Mouse (Mus musculus): ENCODE measurements around the gene Rps3. TPM values are rescaled to one million over a fixed set of nuclear protein-coding genes. Genes with fewer than 3 reads are reported as not detected.
A peak's percentile ranks its signal among the peaks of the same experiment; 100 is the strongest.
"Not testable (repeated sequence)": the region's sequence is repeated elsewhere in the genome, so short reads cannot be mapped to it uniquely, and the experiment has no call there.

Gene Rps3
- total RNA-seq (2021) = 100 to 1,000 TPM; 379 to 396 TPM

DNA sequence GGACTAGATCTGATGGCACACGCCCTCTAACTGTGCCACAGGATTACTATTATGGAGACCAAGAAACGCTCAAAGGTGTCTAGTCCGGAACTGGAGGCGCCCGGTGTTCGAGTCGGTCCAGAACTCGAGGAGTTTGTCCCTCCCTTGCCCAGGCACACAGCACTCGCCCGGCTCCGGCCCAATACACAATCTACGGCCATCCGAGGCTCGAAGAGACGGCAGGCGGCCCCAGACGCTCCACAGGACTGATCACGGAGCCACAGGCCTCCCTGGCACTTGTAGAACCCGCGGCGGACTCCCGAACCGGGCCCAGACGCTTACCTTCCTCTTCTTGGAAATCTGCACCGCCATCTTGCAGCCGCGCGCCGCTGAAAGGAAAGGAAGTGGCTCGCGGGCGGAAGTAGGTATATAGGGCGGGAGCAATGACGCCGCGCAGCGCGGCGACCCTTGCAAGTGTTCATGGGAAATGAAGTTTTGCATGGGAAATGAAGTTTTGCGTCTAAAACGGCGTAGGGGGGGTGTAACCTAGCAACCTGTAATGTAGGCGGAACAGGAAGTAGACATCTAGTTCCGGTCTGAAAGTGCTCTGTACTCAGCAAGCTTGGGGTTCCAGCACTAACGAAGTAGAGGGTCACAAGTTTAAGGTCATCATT is at the start of gene Rps3:
Gene Rps3, minus strand, starts transcription at position 468 of the 653 bp plus-strand sequence.
- DNase-seq = peak; percentile 93
- intact Hi-C loops (cut with DNase I) = no loop called here

DNA sequence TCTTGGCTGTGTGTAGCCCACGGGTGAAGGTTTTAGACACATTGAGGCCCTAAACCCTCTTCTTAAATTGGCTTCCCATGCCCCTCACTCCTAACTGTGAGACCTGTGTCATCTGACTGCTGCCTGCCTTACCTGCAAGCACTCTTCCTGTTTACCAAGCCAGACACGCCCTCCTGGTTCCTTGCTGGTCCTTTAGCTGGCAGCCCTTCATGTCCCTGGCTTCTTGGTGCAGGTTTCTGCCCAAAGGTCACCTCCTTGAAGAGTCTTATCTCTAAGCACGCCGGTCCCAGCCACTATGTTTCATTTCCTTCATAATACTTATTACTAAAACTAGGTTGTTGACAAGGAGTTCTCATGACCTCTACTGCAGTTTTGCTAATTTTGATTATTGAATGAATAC is 49.0 kb upstream of the Rps3 start:
- intact Hi-C loops (cut with DNase I) = no loop called here
- no peak for DNase-seq

DNA sequence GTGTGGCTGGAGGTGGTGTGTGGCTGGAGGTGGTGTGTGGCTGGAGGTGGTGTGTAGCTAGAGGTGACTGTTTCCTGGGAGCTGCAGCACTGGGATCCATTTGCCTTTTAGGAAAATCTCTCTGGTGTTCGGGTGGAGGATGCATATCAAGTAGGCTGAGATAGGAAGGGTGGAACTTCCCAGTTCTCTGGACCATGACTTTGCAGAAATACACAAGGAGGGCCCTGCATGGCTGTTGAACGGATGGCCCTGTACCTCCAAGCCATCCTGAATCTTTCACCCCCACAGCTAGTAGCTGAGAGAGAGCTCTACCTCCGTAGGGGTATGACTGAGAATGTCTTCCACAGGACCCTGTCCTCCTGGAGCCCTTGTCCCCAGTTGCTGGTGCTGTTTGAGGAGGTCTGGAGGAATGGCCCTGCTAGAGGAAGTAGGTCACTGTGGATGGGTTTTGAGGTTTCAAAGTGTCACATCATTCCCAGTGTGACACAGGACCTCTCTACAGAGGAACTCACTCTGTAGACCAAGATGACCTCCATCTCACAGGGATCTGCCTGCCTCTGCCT is 48.0 kb upstream of the Rps3 start:
- intact Hi-C loops (cut with DNase I) = no loop called here
- DNase-seq = no peak

DNA sequence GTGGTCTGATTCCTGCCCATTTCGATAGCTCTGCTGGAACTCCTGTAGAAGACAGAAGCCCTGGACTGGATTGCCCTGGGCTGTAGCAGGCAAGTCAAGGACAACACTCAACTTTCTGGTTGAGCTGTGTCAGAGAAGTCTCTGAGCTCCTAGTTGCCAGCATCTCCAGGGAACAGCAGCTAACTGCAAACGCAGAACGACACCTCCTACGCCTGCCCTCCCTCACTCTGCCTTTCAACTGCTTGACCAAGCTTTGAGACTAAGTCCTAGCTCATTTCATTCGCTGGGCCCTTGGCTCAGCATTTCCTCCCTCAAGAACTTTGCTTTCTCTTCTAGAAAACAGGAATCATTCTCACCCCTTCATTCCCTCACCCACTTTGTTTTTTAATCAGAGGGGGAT is 45.9 kb upstream of the Rps3 start:
- intact Hi-C loops (cut with DNase I) = no loop called here
- no peak for DNase-seq

DNA sequence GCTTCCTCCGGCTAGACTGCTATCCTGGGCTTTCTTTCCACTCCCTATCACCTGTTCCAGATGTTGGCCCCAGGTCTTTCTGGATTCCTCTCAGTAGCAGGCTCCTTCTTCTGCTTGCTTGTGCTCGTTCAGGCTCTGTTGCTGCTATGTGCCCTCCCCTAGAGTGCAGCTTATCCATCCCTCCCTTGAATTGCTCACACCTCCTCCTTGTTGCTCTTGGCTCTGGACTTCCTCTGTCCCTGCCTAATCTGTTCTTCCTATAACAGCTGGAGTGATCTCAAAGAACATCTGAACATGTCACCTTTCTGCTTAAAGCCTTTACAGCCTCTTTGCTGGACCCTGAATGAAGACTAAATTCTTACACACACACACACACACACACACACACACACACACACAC is 45.0 kb upstream of the Rps3 start:
- no peak for DNase-seq
- intact Hi-C loops (cut with DNase I) = no loop called here

DNA sequence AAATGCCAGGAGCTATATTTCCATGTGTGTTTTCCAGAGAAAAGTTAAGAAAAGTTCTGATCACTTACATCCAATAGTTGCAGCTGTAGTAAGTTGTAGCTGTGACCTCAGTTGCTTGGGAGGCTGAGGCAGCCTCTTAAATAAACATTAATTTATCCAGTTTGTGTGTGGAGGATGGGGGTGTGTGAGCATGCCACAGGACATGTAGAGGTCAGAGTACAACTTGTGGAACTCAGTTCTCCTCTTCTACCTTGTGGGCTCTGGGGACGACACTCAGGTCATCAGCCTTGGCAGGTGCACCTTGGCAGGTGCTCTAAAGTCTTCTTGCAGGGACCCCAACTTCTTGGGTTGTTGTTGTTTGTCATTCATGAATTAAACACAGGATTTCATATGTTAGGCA is 40.3 kb upstream of the Rps3 start:
- intact Hi-C loops (cut with DNase I) = no loop called here
- no peak for DNase-seq

DNA sequence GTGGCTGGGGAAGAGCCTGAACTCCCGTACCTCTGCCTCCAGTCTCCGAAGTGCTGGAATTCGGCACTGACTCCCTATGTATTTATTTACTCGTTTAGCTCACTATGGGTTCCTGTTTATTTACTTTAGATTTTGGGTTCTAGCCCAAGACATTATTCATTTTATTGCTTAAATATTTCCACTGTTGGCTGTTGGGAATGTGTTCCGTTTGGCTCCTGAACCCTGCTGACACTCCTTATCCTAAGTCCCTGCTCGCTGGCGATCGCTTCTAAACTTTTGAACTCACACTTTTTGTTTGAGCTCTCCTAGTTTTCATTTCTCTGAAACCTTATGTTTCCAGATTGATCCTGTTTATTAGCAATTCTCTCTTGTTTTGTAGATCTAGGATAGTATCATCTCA is 39.6 kb upstream of the Rps3 start:
- no peak for DNase-seq
- intact Hi-C loops (cut with DNase I) = no loop called here

DNA sequence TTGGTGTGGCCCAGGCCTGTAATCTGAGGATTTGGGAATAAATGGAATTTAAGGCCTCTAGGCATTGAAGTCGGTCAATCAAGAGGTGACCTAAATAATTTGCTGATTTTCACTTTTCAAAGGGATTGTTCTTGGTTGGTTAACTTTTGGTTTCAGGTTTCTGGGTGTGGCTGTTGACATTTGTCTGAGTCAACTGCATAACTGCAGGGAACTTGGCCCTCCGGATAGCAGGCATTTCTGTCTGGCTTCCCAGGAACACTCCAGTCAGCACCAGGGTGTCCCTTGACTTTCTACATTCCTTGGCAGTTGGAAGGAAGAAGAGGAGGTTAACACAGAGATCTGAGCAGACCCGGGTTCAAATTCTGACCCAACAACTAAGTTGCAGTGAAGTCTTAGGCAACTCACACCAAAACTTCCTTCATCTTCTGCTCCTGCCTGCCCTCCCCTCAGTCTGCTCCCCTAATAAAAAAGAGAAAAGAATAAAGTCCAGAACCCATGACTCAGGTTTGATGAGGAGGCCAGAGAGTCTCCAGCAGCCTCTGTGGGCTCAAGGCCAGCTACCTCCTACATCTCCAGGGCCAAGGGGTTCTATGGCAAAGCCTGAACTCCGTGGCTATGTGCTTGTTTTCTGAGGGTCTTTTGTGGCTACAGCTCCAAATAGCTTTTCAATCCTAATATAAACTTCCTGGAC is 35.6 kb upstream of the Rps3 start:
- intact Hi-C loops (cut with DNase I) = no loop called here
- DNase-seq = no peak

DNA sequence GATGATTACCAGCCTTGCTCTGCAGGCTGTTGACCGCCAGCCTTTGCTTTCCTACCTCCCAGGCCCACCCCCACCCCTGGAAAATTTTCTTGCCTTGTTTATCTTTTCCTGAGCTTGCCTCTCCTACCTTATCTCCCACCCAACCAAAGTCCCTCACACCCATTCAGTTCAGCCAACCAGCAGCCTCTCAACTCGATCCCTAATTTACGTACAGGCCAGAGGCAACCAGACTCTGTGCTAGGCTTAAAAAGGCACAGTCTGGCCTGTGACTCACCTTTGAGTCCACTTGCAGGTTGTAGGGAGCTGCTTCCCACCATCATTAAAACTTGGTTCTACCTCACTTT is 33.2 kb upstream of the Rps3 start:
- intact Hi-C loops (cut with DNase I) = no loop called here
- no peak for DNase-seq

DNA sequence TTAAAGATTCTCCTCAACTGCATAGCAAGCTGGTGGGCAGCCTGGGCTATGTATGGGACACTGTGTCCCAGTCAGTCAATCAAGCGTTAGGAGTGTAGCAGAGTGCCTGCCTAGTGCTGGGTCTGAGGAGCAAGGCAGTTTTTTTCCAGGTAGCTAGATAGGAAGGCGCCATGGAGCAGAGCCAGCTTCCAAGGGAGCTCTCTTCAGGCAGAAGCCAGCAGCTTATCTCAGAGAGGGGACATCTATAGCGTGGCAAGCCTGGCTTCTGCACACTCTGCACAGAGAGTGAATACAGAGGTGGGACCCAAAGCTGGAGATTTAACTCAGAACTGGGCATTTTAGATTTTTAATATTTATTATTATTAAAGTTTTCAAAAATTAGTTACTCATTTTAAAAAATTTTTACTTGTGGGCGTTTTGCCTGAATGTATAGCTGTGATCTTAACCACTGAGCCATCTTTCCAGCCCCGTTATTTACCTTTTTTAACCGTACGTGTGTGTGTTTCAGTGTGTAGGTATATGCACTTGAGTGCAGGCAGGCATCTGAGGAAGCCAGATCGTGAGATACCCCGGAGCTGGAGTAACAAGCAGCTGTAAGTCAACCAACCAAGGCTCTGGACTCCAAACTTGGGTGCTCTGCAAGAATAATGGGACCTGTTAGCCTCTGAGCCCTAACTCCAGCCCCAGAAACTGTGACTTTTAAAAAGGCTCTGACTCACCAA is 32.7 kb upstream of the Rps3 start:
- no peak for DNase-seq
- intact Hi-C loops (cut with DNase I) = no loop called here

DNA sequence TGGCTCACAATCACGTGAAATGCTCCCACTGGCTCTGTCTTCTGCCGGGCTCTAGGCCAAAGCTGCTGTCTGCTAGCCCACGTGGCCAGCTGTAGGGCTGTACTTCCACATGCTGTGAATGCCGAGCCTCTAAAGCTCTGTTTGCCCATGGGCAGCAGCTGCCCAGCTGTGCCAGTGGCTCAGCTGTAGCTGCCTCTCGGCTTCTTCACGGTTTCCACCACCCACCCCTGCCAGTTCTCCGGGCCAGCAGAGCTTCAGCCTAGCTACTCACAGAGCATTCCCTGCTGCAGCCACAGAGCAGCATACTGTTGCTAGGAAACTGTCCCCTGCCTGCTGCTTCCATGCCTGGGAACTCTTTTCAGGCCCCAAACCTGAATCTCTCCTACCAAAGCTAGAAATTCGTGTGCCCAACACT is 26.6 kb upstream of the Rps3 start:
- intact Hi-C loops (cut with DNase I) = no loop called here
- DNase-seq = peak; percentile 66

DNA sequence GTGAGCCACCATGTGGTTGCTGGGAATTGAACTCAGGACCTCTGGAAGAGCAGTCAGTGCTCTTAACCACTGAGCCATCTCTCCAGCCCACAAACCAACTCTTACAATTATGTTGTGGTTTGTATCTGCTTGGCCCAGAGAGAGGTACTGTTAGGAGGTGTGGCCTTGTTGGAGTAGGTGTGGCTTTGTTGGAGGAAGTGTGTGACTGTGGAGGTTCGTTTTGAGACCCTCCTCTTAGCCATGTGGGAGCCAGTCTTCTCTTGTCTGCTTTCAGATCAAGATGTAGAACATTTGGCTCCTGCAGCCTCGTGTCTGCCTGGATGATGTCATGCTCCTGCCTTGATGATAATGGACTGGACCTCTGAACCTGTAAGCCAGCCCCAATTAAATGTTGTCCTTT is 24.6 kb upstream of the Rps3 start:
- intact Hi-C loops (cut with DNase I); DNase-seq: not testable (repeated sequence)

DNA sequence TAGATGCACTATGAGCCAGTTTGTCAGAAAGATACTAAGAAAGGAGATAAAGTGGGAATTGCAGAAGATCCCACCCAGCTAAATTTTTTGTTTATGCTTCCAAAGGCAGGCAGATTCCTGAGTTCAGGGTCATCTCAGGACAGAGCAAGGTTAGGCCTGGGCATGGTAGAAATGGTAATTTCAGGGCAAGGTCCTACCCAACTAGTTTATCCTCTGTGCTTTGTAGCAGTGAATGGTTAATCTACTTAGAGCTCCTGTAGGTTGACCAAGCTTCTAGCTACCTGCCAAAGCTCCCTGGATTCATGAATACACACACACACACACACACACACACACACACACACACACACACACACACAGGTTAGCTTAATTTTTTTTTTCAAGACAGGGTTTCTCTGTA is 21.0 kb upstream of the Rps3 start:
- intact Hi-C loops (cut with DNase I) = loop anchor here (5.0 kb wide), 1 partner anchor 293 kb away; no protein-coding TSS in a partner anchor
- no peak for DNase-seq

DNA sequence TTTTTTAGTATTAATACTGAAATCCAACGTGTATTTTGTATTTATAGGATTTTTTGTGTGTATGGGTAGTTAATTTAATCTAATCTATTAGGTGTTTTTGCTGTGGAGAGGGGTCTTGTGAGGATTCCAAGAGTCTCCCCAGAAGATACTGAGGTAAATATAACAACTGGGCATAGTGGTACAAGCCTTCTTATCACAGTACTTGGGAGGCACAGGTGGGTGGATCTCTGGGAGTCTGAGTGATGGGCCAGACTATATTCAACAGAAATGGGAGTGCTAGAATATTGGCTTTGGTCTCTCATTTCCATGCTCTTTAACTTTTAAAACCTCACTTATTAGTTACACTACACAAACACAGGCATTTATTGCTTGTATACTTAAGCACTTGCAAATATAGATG is 17.6 kb upstream of the Rps3 start:
- DNase-seq = no peak
- intact Hi-C loops (cut with DNase I) = loop anchor here (2.0 to 5.0 kb wide), 2 partner anchors 90 to 296 kb away; no protein-coding TSS in a partner anchor

DNA sequence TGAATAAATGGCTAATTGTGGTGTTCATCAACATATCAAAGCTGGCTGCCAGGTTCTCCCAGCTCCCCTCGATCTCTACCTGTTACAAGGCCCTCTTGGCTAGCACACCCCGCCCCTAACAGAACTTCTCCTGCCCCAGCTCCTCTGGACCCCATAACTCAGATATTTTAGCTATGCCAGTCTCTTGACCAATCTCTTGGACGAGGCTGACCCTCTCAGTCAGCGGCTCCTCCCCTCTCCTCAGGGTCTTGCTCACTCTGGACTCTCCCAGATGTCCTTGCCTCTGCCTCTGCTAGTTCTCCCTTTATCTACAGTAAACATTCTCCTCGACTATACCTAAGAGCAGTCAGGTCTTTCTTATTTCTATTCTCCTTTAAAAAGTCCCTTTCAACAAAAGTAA is 17.1 kb upstream of the Rps3 start:
- no peak for DNase-seq
- intact Hi-C loops (cut with DNase I) = loop anchor here (2.0 to 5.0 kb wide), 2 partner anchors 90 to 297 kb away; no protein-coding TSS in a partner anchor

DNA sequence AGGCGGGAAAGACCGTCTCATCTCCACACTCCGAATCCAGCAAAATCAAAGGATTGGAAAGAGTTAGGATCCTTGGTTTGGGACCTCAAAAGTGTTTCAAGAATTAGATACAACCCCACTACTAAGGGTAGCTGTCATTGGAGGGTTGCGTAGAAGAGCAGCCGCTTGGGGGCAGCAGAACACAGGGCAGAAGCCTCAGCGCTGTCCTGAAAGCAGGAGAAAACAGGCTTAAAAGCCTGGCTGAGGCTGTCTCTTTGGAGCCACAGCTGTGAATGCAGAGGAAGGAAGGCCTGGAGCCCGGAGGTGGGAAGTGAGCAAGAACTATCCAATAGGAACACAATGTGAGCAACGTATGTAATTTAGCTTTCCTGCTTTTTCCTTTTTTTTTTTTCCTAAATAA is 16.7 kb upstream of the Rps3 start:
- DNase-seq = peak; percentile 84
- intact Hi-C loops (cut with DNase I) = loop anchor here (2.0 to 5.0 kb wide), 2 partner anchors 91 to 297 kb away; no protein-coding TSS in a partner anchor

DNA sequence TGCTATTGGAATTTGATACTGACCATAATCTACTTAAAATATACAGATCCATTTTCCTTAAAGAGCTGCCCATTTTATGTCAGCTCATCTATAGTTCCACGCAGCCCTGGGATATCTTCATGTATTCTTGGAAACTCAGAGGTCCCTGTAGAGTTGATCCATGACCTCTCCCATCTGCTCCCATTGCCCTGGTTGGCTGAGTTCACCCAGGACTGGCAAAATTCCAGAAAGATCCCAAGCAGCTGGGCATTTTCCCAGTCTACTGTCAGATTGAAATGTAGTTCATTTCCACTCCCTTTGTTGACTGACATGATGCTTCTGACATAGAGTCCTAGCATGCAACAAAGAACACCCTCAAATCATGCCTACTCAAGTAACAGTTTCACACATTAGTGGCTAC is 15.6 kb upstream of the Rps3 start:
- intact Hi-C loops (cut with DNase I) = no loop called here
- peak; percentile 62 for DNase-seq

DNA sequence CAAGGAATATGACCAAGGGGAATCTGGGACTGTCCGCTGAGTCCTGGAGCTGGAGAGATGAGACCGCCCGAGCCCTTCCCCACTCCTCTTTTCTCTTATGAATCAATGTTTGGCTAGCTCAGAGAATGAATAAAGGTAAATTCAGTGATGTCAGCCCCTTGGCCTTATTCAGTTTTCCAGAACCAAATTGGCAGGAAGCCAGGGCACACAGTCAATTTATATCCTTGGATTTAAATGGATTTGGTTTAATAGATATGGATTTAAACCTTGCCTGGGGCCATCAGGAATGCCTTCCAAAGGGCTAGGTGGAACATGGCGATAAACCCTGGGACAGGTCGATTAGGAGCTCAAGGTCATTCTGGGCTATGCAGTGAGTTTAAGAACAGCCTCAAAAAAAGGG is 6.2 kb upstream of the Rps3 start:
- no peak for DNase-seq
- intact Hi-C loops (cut with DNase I) = no loop called here

DNA sequence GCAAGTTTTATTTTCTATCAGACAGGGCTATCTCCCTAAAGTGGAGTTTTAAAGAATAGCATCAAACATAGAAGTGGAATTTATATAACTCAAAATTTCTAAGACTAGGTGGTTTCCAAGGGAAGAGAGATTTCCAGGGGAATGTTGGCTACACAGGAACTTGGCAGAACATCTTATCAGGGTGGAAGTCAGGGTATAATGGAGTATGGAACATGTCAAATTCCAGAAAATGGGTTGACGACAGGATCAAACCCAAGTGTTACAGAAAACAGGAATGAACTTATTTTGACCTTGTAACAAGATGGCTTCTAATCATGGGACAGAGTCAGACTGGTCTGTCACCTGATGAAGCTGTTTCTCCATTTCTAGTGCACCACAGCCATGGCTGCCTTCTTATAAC is 1.1 kb upstream of the Rps3 start:
- intact Hi-C loops (cut with DNase I) = no loop called here
- DNase-seq = no peak

DNA sequence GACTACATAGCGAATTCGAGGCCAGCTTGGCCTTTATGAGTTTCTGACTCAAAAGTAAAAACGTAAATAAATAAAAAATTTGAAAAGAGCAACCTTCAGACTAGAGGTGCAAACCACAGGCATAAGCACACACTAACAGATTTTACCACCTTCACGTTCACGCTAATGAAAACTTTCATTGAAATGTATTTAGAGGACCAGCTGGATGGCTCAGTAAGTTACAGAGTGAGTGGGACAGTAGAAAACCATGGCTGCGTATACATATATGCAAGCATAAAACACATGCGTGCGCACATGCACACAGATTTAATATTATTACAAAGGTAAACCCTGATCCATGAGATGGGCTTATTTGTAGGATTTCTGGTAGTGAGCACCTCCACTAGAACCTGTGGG is 384 bp upstream of the Rps3 start:
- intact Hi-C loops (cut with DNase I) = no loop called here
- DNase-seq = no peak

DNA sequence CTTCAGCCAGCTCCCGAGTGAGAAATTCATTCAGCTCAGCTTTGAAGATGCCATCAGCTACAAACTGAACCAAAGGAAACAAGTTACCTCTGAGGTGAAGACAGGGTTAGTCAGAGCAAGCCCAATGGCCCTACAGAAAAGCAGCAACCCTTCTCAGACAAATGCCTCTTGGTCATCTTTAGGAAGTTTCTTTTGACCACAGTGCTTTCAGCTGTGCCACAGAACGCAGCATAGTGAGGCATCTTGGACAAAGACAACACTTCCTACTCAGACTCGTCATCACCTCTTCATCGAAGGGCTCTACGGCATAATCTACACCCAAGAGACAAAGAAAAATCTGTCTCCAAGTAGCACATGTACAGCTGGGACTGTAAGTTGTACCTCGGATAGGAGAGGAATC is 901 bp downstream of the Rps3 start:
- intact Hi-C loops (cut with DNase I) = no loop called here
- no peak for DNase-seq

DNA sequence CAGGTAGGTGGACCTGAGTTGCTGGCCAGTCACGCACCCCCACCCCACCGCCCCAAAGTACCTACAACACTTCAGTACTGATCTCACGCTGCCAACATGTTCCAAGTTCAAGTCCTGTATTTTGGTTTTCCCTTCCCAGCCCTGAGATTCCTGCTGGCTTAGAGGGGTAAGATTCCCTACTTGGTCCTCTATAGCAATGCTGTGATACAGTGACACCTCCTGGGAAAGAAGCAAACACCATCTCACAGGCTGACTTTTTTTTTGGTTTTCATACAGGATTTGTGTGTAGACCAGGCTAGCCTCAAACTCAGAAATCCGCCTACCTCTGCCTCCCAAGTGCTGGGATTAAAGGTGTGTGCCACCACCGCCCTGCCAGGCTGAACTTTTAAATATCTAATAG is 6.3 kb downstream of the Rps3 start:
- no peak for DNase-seq
- intact Hi-C loops (cut with DNase I) = no loop called here

Measured in left cerebral cortex, postnatal 4 days (tissue).